Mouse (Mus musculus) lung, adult 2 months (tissue): ENCODE measurements at regions not wholly inside any gene's neighbourhood (a gene's known extent, or its start where the extent isn't known, plus 50 kb on each side); places are given as distances from the start of the nearest gene placed in this dataset.

ENCODE experiments used
- CTCF ChIP-seq: fragments of 200-500 bp; IDR thresholded peaks from 2 replicates; pipeline ENCODE4 v1.5.1; 2011; ENCODE audit warnings: mild to moderate bottlenecking, low read length, control low read depth; ENCODE audit not compliant: insufficient read depth
- POLR2A ChIP-seq: fragments of 200-500 bp; IDR thresholded peaks from 2 replicates; pipeline ENCODE4 v1.6.1; 2011; ENCODE audit warnings: low read depth, mild to moderate bottlenecking, control low read depth, low read length, borderline replicate concordance; ENCODE audit errors: extremely low read depth

DNA sequence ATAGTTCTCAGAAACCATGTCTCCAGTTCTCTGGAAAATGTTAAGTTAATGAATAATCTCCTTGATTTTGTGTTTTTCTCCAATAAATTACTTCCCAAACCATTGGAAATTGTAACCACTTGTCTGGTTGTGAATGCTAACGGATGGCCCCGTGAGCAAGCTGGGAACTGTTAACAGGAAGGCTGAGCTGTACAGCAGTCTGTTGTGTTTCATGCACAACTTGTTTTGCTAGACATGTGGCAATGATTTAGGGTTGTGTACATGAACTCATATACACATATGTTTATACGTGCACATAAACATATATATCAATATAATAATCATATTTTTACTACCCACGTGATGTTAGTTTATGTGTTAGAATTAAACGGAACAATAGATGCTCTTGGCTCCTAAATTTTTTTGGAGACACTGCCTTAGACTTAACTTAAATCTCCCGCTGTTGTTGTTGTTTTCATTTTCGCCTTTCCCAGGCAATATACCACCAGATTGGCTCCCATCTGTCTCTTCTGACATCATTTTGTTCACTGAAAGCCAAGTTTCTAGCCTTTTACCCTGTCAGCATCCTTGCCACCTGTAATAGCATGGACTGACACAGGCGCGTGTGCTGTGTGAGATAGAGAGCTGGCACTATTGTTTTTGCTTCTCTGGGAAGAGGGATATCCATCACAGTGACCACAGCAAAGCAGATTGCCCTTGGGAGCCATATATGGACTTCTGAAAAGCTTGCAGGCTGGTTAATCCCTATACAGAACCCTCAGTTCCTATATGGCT lies 231.6 kb downstream of the Fzd1 start:
- TF ChIP-seq CTCF, result no peak
- TF ChIP-seq POLR2A, result no peak
